18 mouse cellular contexts compared by ENCODE assay signal in the genomic region with DNA sequence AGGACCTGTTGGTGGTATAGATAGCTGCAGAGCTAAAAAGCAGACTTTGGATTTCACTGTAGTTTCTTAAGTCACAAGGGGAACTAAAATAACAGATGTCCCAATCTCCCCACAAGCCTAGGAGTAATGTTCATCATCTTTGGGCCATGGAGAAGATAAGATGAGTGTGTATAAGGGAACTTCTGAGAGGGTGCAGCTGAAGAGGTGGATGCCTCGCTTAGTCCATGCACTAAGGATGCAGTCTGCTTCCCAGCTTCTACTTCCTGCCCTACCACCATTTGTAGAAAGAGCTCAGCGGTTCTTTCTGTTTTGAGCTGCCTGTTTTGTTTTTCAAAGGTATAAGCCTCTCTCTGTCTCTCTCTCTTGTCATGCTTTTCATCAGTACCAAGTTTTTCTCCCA.
A peak's percentile ranks its signal among the peaks of the same experiment; 100 is the strongest.
DNase-seq lines count a peak whose midpoint lies in the region; ATAC-seq and TF ChIP-seq lines count a peak whose summit lies in the region.
"Had no signal": no experiment of that assay in that cellular context is flagged by ENCODE, and none has a peak within 500 bp of the region (broad histone marks: within the 10 kb centered on the region; RNA-seq: fewer than 3 reads in every experiment).

No protein-coding gene starts in this region.

- TF ChIP-seq POLR2A in myocyte (IDR thresholded peaks at IDR 0.05; ENCODE audit: insufficient read length, low read depth), result no peak

- peaks cover 50% of the 10 kb centered on the region for H3K79me2 ChIP-seq in myocyte (ENCODE audit: control insufficient read depth, insufficient read depth)

- H3ac ChIP-seq in myocyte (ENCODE audit: control insufficient read depth, insufficient read length), result no peak overlapping the region

- no peak for TF ChIP-seq CTCF in left cerebral cortex, adult 2 months (IDR thresholded peaks at IDR 0.05)

- H3K27me3 ChIP-seq in kidney, embryonic 14.5 days (ENCODE audit: control insufficient read depth, insufficient read depth, low read length), result peaks cover 4% of the 10 kb centered on the region; the same call in 1 of the 2 replicates
- H3K27me3 ChIP-seq in myocyte (ENCODE audit: control insufficient read depth, insufficient read depth, insufficient read length), result no peaks in the 10 kb centered on the region
- H3K27me3 ChIP-seq: heart, embryonic 15.5 days; lung, embryonic 15.5 days; neural tube, embryonic 12.5 days had no signal

- intact Hi-C loops in left cerebral cortex, adult 2 months (cut with DNase I), result no loop called here

- no peaks in the 10 kb centered on the region for H3K36me3 ChIP-seq in kidney, embryonic 14.5 days (ENCODE audit: control insufficient read depth, insufficient read depth, low read length)
- no peaks in the 10 kb centered on the region for H3K36me3 ChIP-seq in myocyte (ENCODE audit: control insufficient read depth, insufficient read depth)
- H3K36me3 ChIP-seq: heart, embryonic 15.5 days; lung, embryonic 15.5 days; neural tube, embryonic 12.5 days had no signal

- no peak for DNase-seq in kidney, postnatal 10 days
- peak; percentile 46 for DNase-seq in CD4-positive, CD25-positive, alpha-beta regulatory T cell, adult 2 months (ENCODE audit: low read depth, low spot score)
- DNase-seq in ovary, postnatal 10 days (ENCODE audit: low spot score), result no peak
- no peak for DNase-seq in left cerebral cortex, adult 2 months (ENCODE audit: extremely low spot score in 1 of 2, low spot score in 2 of 2)
- DNase-seq in right cerebral cortex, adult 18-20 months, result no peak
- DNase-seq: adrenal gland, postnatal 25 days; cerebellum, adult 11-12 months; gastrocnemius, postnatal 10 days; left cerebral cortex, postnatal 4 days; right cerebral cortex, postnatal 14 days had no signal

- H3K9me3 ChIP-seq in kidney, embryonic 14.5 days (ENCODE audit: control insufficient read depth, low read length), result no peaks in the 10 kb centered on the region
- H3K9me3 ChIP-seq: heart, embryonic 15.5 days; lung, embryonic 15.5 days; neural tube, embryonic 12.5 days had no signal

- 0 out of 2 replicates have a peak, but pooled peaks cover 2% of the 10 kb centered on the region for H3K4me1 ChIP-seq in kidney, embryonic 14.5 days (ENCODE audit: control insufficient read depth, insufficient read depth, low read length)
- H3K4me1 ChIP-seq: lung, embryonic 15.5 days; neural tube, embryonic 12.5 days had no signal

- no peak overlapping the region for H3K4me3 ChIP-seq in kidney, embryonic 14.5 days (ENCODE audit: low read length)
- no peak overlapping the region for H3K4me3 ChIP-seq in myocyte
- H3K4me3 ChIP-seq in left cerebral cortex, adult 2 months, result no peak overlapping the region
- H3K4me3 ChIP-seq: heart, embryonic 15.5 days; lung, embryonic 15.5 days; neural tube, embryonic 12.5 days had no signal

- H3K9ac ChIP-seq in kidney, embryonic 14.5 days (ENCODE audit: low read depth, low read length), result no peak overlapping the region
- H3K9ac ChIP-seq: heart, embryonic 15.5 days; lung, embryonic 15.5 days; neural tube, embryonic 12.5 days had no signal

- H3K4me2 ChIP-seq in kidney, embryonic 14.5 days (replicated peaks; ENCODE audit: low read depth, low read length), result no peak overlapping the region
- H3K4me2 ChIP-seq in myocyte (ENCODE audit: low read depth), result peak overlapping the region; percentile 49
- H3K4me2 ChIP-seq: heart, embryonic 15.5 days; lung, embryonic 15.5 days; midbrain, embryonic 11.5 days; neural tube, embryonic 12.5 days had no signal

- WGBS in kidney, embryonic 14.5 days, result 23% methylated on average over 2 of the region's 2 CpGs

- peak overlapping the region; percentile 24; the same call in 1 of the 2 replicates for H3K27ac ChIP-seq in kidney, embryonic 14.5 days (ENCODE audit: low read depth, low read length)
- H3K27ac ChIP-seq in left cerebral cortex, adult 2 months, result no peak overlapping the region
- H3K27ac ChIP-seq: heart, embryonic 15.5 days; lung, embryonic 15.5 days; neural tube, embryonic 12.5 days had no signal

- ATAC-seq in kidney, embryonic 14.5 days (ENCODE audit: low FRiP score, low TSS enrichment), result no peak
- ATAC-seq in granulocyte monocyte progenitor cell, adult 5-6 weeks (replicated peaks; ENCODE audit: poor library complexity, severe bottlenecking), result peak; percentile 95
- ATAC-seq: forebrain, embryonic 14.5 days had no signal

TF ChIP-seq in myocyte, 11 proteins besides CTCF, POLR2A, EP300 and RAD21:
- TF ChIP-seq MAX (IDR thresholded peaks at IDR 0.05; ENCODE audit: low read depth) (no peak), E2F4 (IDR thresholded peaks at IDR 0.05; ENCODE audit: insufficient read depth) (no peak), CEBPB (IDR thresholded peaks at IDR 0.05; ENCODE audit: insufficient read depth, poor library complexity, severe bottlenecking) (no peak), MYOD1 (IDR thresholded peaks at IDR 0.05; ENCODE audit: control insufficient read depth in 1 of 3, insufficient read length in 2 of 3, low read depth in 2 of 3) (no peak), SRF (IDR thresholded peaks at IDR 0.05; ENCODE audit: control insufficient read depth, insufficient read length, low read depth) (no peak), USF1 (IDR thresholded peaks at IDR 0.05; ENCODE audit: low read depth) (no peak), MYOG (IDR thresholded peaks at IDR 0.05; ENCODE audit: control insufficient read depth in 1 of 3, insufficient read depth in 1 of 3, insufficient read length in 2 of 3, low read depth in 2 of 3) (no peak), POLR2AphosphoS2 (IDR thresholded peaks at IDR 0.05; ENCODE audit: insufficient read length, low read depth) (no peak), TCF12 (IDR thresholded peaks at IDR 0.05; ENCODE audit: insufficient read depth, poor library complexity, severe bottlenecking) (no peak), TCF3 (IDR thresholded peaks at IDR 0.05; ENCODE audit: insufficient read length, low read depth) (no peak), REST (IDR thresholded peaks at IDR 0.05; ENCODE audit: insufficient read depth, insufficient read length) (no peak)
